32 mouse cellular contexts compared by ENCODE assay signal in the genomic region with DNA sequence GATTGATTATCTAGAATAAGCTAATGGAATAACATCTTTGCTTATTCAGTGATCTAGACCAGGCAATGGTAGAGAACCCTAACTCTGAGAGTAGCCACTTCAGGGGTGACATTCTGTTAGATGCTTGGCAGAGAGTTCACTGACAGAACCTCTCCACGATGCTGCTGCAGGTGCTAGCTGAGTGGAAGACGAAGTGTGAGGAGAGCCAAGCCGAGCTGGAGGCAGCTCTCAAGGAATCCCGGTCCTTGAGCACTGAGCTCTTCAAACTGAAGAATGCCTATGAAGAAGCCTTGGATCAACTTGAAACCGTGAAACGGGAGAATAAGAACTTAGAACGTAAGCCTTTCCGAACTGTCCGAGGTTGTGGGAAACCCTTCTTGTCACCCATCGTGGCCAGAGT. TPM values are rescaled to one million over a fixed set of nuclear protein-coding genes. Genes with fewer than 3 reads are reported as not detected.
"Had no signal": no experiment of that assay in that cellular context is flagged by ENCODE, and none has a peak within 500 bp of the region (broad histone marks: within the 10 kb centered on the region; RNA-seq: fewer than 3 reads in every experiment).

No protein-coding gene starts in this region.

- H3K27me3 ChIP-seq: embryonic facial prominence, embryonic 12.5 days; embryonic facial prominence, embryonic 15.5 days; forebrain, embryonic 13.5 days; forebrain, embryonic 15.5 days had no signal

- H3K36me3 ChIP-seq: embryonic facial prominence, embryonic 10.5 days; embryonic facial prominence, embryonic 12.5 days; embryonic facial prominence, embryonic 13.5 days; embryonic facial prominence, embryonic 15.5 days; forebrain, embryonic 10.5 days; forebrain, embryonic 12.5 days; forebrain, embryonic 15.5 days had no signal

- H3K9me3 ChIP-seq: embryonic facial prominence, embryonic 10.5 days; embryonic facial prominence, embryonic 12.5 days; embryonic facial prominence, embryonic 13.5 days; embryonic facial prominence, embryonic 15.5 days; forebrain, embryonic 10.5 days; forebrain, embryonic 12.5 days; forebrain, embryonic 13.5 days; forebrain, embryonic 15.5 days had no signal

- H3K4me1 ChIP-seq: embryonic facial prominence, embryonic 10.5 days; embryonic facial prominence, embryonic 12.5 days; embryonic facial prominence, embryonic 13.5 days; embryonic facial prominence, embryonic 15.5 days; forebrain, embryonic 10.5 days; forebrain, embryonic 12.5 days; forebrain, embryonic 13.5 days; forebrain, embryonic 15.5 days had no signal

- H3K9ac ChIP-seq: embryonic facial prominence, embryonic 12.5 days; embryonic facial prominence, embryonic 13.5 days; embryonic facial prominence, embryonic 15.5 days; forebrain, embryonic 12.5 days; forebrain, embryonic 13.5 days; forebrain, embryonic 15.5 days; forebrain, postnatal 0 days had no signal

- ATAC-seq: forebrain, embryonic 13.5 days; forebrain, embryonic 15.5 days; forebrain, embryonic 16.5 days; forebrain, postnatal 0 days had no signal

- H3K4me3 ChIP-seq: embryonic facial prominence, embryonic 10.5 days; embryonic facial prominence, embryonic 12.5 days; embryonic facial prominence, embryonic 13.5 days; embryonic facial prominence, embryonic 15.5 days; erythroblast, embryonic 14.5 days; forebrain, embryonic 10.5 days; forebrain, embryonic 12.5 days; forebrain, embryonic 13.5 days; forebrain, embryonic 15.5 days; gastrocnemius, adult 2 months; heart, adult 2 months had no signal

- H3K27ac ChIP-seq: embryonic facial prominence, embryonic 10.5 days; embryonic facial prominence, embryonic 12.5 days; embryonic facial prominence, embryonic 13.5 days; embryonic facial prominence, embryonic 15.5 days; forebrain, embryonic 10.5 days; forebrain, embryonic 12.5 days; forebrain, embryonic 13.5 days; forebrain, embryonic 15.5 days; gastrocnemius, adult 2 months; heart, adult 2 months had no signal

- H3K4me2 ChIP-seq: embryonic facial prominence, embryonic 12.5 days; embryonic facial prominence, embryonic 13.5 days; embryonic facial prominence, embryonic 15.5 days; forebrain, embryonic 12.5 days; forebrain, embryonic 13.5 days; forebrain, embryonic 15.5 days had no signal

- DNase-seq: cerebellum, adult 18-20 months; cerebellum, adult 2 months; cerebellum, adult 8-10 months; cerebellum, adult 9-10 months; cerebellum, adult 9-11 months; cerebellum, postnatal 10 days; cerebellum, postnatal 14 days; cerebellum, postnatal 25 days; cerebellum, postnatal 36 days; embryo, embryonic 11 days; gastrocnemius, adult 2 months; gastrocnemius, postnatal 10 days; gastrocnemius, postnatal 14 days; gastrocnemius, postnatal 25 days; gastrocnemius, postnatal 36 days; heart, adult 11 months; heart, adult 18-20 months; heart, adult 2 months had no signal

RNA-seq across cellular contexts. Expression of gene Myh3, which starts 19.6 kb away (rescaled TPM):
- total RNA-seq: common myeloid progenitor, adult 5-6 weeks; granulocyte monocyte progenitor cell, adult 5-6 weeks; heart, adult 2 months had no signal
- polyA plus RNA-seq: erythroblast, embryonic 14.5 days; gonadal fat pad, adult 2 months; heart, adult 2 months had no signal
